Mouse (Mus musculus): ENCODE measurements around the gene Aamp.

Aamp gene

GRCm38 (mm10) chr1:74302229-74302628, 17.7 kb upstream of the Aamp start:
- no peak for DNase-seq (ENCODE audit: low read depth, low spot score)

DNA sequence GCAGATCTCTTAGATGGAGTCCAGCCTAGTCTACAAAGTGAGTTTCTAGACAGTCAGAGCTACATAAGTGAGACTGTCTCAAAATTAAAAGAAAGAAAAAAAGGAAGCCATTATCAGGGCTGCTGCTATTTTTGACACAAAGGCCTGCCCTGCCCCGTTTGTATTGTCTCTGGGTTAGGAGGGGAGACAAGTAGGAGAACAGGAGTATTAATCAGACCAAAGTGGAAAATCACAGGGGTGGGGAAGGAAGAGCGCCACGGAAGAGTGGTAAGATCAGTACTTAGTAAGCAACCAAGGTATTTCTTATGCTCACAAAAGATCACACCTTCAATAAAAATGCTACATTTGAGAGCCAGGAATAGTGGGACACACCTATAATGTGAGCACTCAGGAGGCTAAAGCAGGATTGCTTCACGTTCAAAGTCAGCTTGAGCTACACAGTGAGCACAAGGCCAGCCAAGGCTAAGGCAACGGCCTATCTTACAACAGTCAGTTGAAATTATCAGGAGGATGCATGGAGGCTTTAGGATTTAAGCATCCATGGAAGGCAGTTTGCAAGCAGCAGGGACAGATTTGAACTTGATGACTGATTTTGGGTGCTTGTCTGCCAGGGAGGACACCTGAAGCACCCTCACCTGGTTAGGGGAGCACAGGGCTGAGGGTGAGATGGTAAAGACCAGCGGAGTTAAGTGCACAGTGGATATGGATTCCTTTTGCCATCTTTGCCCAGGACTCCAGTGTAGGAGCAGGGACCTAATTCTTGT, 16.0 kb upstream of the Aamp start:
- DNase-seq (ENCODE audit: low read depth, low spot score), result no peak

GRCm38 (mm10) chr1:74298996-74299395, 14.5 kb upstream of the Aamp start:
- no peak for DNase-seq (ENCODE audit: low read depth, low spot score)

- DNase-seq (ENCODE audit: low read depth, low spot score), result no peak
Measured at GRCm38 (mm10) chr1:74298157-74298750, 13.7 kb upstream of the Aamp start.

DNA sequence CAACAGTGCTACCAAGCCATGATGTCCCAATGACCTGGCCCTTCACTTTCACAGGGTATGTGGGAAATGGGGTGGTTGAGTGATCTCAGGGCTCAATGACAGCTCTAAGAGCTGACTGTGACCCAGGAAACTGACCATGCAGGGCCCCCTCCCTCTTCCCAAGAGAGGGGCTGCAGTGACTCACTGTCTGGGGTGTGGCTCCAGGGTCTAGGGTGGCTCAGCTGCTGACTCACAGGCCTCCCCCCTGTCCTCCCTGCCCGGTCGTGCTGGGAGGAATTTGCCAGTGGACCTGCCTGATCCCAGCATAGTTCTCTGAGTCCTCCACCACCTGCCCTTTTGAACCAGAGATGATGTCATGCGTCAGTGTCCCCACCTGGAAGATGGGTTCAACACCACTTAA, 12.7 kb upstream of the Aamp start:
- no peak for DNase-seq (ENCODE audit: low read depth, low spot score)

GRCm38 (mm10) chr1:74296477-74296876, 11.9 kb upstream of the Aamp start:
- no peak for DNase-seq (ENCODE audit: low read depth, low spot score)

GRCm38 (mm10) chr1:74295456-74296171, 11.1 kb upstream of the Aamp start:
- peak; percentile 46 for DNase-seq (ENCODE audit: low read depth, low spot score)

GRCm38 (mm10) chr1:74294733-74295455, 10.4 kb upstream of the Aamp start:
- no peak for DNase-seq (ENCODE audit: low read depth, low spot score)

DNA sequence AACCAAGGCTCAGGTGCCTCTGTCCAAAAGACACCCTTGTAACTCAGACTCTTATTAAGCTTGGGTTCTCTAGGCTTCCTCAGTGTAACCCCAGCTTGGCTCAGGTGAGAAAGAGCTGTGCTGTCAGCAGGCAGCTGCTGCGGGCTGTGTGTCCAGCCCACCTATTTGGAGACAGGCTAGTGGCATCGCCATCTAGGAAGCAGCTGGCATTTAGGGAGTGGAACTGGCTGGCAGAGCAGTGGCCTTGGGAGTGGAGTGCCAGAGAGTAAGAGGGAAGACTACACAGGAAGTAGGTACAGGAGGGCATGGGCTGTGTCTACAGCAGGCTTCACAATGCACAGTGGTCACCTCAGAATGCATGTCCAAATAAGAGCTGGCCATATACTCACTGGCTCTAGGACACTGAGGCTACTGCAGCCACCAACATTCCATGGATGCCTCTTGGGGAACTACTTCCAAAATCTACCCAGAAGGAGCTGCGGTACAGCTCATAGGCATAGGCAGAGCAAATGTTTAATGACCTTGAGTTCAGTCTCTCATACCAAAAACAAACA, 9.6 kb upstream of the Aamp start:
- no peak for DNase-seq (ENCODE audit: low read depth, low spot score)

- DNase-seq (ENCODE audit: low read depth, low spot score), result no peak
Measured at GRCm38 (mm10) chr1:74293306-74293960, 8.9 kb upstream of the Aamp start.

GRCm38 (mm10) chr1:74292331-74293020, 7.9 kb upstream of the Aamp start:
- no peak for DNase-seq (ENCODE audit: low read depth, low spot score)

- no peak for DNase-seq (ENCODE audit: low read depth, low spot score)
Measured at GRCm38 (mm10) chr1:74290141-74290540, 5.6 kb upstream of the Aamp start.

DNA sequence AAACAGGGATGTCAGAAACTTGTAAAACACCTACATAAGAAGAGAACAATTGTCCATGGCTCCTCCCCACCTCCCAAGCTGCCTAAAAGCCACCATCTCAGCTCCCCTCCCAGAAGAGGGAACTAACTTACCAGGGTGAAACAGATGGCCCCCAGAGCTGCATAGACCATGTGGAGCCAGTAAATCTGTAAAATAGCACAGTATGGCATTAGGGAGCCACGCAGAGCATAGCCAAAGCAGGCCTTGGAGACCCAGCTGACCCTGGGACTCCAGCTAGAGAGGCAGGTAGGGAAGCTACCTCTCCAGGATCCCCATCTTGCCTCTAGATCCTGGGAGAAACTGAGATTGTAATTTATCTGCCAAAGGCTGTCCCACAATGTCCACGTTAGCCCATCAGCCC, 5.2 kb upstream of the Aamp start:
- no peak for DNase-seq (ENCODE audit: low read depth, low spot score)

GRCm38 (mm10) chr1:74289248-74289647, 4.7 kb upstream of the Aamp start:
- DNase-seq (ENCODE audit: low read depth, low spot score), result no peak

DNA sequence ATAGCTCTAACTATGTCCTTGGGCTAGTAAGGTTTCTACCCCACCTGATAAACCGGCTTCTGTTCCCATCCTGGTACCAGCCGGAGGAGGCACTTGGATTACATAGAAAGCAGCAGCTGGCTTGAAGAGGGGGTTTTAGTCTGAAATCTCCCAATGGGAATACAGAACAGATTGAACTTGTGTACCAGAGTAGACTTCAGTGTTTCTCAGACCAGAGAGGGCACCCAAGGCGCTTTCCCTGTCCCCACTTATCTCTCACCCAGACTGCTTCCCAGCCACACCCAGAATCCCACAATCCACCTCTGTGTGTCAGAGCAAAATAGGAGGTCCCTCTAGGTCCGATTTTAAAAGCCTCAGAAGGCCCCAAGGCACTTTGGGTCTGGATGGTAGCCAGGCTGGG, 3.8 kb upstream of the Aamp start:
- no peak for DNase-seq (ENCODE audit: low read depth, low spot score)

DNA sequence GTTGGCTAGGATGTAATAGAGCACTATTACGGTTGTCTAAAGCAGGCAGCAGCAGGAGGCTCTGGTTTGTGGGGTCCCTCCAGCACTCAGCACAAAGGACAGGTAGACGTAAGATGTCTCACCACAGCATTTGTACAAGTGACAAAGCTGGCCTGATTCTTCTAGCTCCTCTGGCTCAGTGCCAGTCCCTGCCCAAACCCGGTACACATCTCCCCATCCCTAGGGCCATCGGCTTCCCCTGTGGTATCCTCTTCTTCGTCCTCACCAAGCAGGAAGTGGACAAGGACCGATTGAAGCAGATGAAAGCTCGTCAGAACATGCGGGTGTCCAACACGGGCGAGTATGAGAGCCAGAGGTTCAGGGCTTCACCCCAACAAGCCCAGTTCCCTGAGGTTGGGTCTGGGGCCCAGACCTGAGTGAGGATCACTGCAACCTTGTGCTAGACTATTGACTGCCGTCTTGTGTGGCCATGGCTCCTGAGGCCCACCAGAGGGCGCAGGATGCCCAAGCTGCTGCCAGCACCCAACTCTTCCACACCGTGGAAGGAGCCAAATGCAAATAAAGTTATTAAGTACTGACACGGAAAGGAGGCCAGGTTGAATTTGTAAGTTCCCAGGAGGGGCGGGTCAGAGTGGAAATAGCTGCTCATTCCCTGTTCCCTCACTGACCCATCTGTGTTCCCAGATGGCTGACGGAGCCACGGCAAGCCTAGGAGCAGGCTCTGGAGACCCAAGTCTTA, 2.5 kb upstream of the Aamp start:
- peak; percentile 72 for DNase-seq (ENCODE audit: low read depth, low spot score)

DNA sequence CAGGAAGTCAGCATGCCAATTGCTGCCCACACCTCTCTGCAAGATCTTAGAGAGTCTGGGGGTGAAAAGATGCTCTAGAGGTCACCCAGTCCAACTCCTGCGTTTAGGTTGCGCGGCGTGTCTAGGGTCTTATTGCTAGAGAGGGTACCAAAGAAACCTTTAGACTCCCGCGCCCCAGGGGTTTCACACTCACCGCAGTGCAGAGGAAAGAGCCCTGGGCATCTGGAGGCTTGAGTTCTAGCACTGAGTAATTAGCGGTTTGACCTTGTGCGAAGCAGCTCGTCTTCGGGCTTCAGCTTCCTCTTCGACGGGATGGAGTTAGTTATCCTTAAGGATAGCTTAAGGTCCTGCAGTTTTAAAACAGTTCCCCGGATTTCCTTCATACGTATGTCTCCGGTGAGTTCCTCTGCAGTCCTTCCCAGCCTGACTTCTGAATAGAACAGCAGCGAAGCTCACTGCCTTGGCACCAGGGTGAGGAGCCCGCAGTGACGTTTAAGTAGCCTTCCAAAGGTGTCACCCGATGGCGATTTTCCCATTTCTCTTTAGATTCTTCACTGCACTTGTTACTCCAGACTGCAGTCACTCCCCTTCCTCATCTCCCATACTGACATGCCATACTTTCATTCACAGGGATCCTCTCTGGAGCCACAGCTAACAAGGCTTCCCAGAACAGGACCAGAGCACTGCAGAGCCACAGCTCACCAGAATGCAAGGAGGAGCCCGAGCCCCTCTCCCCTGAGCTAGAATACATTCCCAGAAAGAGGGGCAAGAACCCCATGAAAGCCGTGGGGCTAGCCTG, 873 bp upstream of the Aamp start:
- no peak for DNase-seq (ENCODE audit: low read depth, low spot score)

- peak; percentile 78 for DNase-seq (ENCODE audit: low read depth, low spot score)
Measured at GRCm38 (mm10) chr1:74283686-74284463, 663 bp downstream of the Aamp start.
